Mouse (Mus musculus) adipocyte (in vitro differentiated cells): ENCODE measurements around the gene Zfp385c.
A peak's percentile ranks its signal among the peaks of the same experiment; 100 is the strongest.

Experiments
- DNase-seq: peaks from one replicate; pipeline ENCODE4 v3.0.0-alpha.2; 2016; ENCODE audit warnings: low spot score

Zfp385c gene

DNA sequence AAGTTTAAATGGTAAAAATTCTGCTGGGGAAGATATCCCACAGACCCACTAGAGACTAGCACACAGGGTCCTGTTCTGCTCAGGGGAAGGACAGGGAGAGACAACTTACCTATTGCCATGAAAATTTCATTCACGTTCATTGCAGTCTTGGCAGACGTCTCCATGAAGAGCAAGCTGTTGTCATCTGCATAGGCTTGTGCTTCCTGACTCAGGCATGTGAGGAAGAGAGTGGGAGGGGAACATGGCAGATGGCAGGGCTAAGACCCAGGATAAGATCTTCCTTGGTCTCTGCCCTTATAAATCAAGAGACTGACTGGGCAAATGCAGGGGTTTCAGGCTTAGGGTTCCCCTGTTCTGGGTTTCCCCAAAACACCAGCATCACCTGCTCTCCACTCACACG, 24.4 kb upstream of the Zfp385c start:
- DNase-seq: no peak

DNA sequence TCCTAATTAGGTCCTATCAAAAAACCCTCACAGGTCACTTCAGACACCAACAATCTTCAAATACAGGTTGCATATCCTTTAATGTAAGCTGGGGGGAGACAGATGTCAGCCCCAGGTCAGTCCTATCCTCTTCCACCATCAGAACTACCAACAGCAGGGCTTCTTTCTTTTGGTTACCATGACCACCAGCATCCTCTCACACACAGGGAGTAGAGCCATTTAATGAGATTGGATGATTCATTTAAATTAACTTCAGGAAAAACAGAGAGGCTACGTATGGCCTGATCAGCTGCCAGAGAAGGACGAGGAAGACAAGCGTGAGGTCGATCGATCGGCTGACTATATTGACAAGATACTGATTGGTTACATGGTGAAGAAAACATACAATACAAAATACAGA, 22.7 kb upstream of the Zfp385c start:
- no peak for DNase-seq

DNA sequence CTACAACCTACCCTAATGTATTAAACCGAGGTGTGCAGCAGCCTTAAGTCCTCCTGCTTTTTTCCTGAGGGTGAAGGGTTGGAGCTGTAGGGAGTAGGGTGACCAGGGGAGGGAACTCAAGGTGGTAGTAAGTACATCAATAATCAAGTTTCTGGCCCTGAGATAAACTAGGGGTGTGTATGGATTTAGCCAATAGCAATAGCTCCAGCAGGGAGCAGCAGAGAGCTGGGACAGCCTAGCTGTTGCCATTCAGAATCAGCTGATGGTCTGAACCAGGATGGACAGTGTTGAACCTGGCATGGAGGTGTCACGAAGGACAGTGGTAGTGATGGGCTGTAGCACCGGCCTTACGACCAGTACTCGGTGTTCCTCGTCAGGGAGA, 22.3 kb upstream of the Zfp385c start:
- peak; percentile 83 for DNase-seq

DNA sequence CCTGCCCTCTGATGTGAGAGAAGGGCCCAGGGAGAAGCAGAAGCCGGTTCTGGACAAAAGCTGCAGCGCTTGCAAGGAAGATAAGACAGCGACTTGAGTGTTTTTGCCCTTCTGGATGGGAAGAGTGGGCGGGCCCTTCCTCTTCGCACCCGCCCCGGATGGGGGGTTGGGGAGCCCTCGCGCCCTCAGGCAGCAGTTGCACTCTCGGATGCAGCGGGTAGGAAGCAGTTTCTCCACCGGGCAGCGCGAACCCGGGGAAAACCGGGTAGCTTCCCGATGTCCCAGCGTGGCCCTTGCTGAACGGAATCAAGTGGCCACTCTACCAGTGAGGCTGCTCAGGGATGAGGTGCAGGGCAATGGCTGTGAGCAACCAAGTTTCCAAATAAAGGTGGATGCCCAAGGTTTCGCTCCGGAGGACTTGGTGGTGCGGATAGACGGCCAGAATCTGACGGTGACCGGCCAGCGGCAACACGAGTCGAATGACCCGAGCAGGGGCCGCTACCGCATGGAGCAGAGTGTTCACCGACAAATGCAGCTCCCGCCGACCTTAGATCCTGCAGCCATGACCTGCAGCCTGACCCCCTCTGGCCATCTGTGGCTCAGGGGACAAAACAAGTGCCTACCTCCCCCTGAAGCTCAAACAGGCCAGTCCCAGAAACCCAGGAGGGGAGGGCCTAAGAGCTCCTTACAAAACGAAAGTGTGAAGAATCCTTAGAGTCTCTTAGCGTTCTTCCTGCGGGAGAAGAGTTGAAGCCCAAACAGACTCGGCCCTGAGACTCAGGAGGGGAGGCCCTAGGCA, 21.7 kb upstream of the Zfp385c start, which contains the start of gene Hspb9:
TSS of gene Hspb9 (plus strand) at position 116 of the 799 bp plus-strand sequence.
- DNase-seq: no peak

DNA sequence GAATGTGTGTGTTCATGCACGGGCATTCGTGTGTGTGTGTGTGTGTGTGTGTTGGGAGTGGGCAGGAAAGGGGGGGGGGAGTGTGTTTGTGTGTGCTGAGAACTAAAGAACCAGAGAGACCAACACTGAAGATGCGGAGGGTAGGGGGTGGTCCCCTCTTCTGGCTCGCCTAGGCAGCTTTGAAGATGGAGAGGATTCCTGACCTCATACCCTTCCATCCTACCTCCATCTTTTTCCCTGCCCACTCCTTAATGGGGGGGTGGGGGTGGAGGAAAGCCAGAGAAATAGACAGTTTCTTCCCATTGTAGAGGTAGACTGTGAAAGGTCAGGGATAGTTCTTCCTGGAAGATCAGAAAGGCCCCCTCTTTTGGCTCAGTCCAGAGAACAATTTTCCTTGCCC, 20.9 kb upstream of the Zfp385c start:
- DNase-seq: no peak

DNA sequence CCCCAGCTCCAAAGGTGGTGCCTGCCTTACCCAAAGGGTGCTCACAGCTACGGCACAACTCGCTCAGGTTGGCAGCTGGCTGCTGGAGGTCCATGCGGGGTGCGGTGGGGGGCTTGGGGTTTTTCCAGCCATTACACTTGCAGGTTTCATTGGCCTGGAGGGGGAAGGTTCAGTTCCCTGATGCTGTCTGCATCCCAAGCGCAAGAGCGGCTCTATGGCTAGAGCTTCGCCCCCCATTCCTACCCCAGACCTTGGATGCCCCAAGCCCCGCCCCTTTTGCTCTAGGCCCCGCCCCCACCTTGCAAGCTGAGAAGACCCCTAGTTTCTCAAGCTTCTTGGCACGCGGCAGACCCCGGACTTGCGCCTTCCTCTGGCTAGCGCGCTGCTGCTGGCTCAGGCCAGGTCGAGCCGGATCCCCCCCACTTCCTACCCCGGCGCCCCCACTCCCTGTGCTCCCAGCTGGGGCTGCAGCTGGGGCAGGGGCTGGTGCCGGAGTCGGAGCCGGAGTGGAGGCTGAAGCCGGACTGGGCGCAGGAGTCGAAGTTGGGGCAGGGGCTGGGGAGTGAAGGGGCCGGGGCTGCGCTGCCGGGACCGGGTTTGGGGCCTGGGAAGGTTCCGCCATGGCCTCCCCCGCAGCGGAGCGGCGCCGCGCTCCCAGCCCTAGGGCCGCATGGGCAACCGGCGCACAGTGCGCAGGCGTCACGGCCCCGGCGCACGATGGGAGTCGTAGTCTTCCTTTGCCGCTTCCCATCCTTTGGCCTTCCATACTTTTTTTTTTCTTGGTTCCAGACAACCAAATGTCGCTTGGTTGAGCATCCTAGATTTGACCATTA, 19.7 kb upstream of the Zfp385c start, which contains the start of gene Kat2a:
TSS of gene Kat2a (minus strand) at position 683 of the 833 bp plus-strand sequence.
- DNase-seq: peak; percentile 86

DNA sequence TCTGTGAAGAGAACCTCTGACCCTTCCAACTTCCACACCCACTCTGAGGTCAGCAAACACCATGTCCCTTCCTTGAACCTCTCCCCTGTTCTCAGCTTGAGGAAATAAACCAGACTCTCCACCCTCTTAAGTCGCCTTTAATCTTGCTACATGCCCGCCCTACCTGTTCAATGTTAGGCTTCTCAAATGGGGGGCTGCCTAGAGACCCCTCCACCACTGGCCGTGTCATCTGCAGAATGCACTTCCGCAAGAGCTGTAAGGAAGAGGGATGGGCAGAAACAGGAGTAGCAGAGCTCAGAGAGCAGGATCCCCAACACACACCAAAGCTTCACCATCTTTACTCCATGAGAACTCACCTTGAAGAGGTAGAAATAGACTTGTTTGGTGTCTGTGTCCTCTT, 18.7 kb upstream of the Zfp385c start:
- no peak for DNase-seq

DNA sequence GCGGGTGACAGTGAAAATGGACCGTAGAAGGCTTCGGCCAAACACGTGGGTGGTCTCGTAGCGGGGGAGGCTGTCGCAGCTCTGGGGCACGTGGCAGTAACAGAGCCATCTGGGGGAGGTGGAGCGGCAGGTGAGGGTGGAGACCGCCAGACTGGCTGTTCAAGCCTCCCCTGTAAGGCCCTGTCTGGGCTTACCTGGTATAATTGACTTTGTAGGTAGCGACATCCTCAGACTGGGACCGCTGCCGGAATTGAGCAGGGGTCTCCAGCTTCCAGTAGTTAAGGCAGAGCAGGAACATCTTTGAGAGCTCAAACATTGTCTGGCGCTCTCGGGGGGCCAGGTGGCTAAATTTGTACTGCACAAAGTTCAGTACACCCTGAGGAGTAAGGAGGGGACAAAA, 18.3 kb upstream of the Zfp385c start:
- DNase-seq: no peak

DNA sequence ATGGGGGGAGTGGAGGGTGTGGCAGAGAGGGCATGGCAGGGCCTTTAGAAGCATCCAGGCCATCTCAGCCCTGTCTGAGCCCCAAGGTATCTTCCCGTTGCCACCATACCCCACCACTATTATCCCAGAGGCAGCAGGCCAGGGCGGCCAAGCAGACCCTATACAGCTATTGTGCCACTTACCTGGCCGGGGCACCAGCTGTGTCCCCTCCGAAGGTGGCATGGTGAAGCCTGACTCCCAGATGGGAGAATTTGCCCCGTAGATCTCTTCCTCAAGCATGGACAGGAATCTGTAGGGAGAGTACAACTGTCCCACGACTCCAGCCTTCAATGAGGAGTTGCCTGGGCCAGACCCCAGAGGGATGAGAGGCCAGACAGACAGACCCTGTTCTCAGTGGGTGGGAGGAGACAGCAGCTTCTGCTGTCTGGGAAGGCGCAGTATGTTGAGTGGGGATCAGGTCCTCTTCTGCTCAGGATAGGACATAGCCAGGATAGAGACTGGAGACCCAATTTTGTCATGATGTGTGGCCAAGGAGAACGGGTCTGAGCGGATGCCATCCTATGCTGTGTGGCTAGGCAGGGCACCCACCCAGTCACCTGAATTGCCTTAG, 17.1 kb upstream of the Zfp385c start:
- no peak for DNase-seq

DNA sequence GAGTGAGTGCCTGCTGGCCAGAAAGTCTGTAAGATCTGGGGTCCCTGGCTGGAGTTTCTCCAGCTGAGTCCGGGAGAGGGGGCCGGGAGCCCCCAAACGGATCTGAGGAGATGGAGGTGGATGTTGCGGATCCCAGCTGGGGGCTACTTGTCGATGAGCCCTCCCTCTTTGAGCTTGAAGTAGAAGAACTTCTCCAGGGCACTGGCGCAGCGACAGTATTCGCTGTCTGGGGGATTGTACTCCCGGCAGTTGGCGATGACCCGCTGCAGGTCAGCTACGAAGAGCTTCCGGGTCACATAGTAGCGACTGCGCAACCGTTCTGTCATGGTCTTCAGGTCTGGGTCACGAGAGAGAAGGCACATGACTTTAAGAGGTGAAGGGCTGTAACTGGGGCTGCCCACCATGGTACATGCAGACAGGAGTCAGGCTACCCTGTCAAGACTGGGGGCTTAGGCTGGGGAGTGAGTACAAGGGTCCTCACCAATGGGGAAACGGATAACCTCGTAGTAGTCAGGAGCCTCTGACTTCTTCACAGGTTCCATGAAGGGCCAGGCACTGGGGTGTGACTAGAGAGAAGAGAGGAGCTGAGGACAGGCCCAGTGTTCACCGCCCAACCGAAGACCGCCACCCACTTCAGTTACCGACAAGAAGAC, 13.0 kb upstream of the Zfp385c start:
- DNase-seq: no peak

DNA sequence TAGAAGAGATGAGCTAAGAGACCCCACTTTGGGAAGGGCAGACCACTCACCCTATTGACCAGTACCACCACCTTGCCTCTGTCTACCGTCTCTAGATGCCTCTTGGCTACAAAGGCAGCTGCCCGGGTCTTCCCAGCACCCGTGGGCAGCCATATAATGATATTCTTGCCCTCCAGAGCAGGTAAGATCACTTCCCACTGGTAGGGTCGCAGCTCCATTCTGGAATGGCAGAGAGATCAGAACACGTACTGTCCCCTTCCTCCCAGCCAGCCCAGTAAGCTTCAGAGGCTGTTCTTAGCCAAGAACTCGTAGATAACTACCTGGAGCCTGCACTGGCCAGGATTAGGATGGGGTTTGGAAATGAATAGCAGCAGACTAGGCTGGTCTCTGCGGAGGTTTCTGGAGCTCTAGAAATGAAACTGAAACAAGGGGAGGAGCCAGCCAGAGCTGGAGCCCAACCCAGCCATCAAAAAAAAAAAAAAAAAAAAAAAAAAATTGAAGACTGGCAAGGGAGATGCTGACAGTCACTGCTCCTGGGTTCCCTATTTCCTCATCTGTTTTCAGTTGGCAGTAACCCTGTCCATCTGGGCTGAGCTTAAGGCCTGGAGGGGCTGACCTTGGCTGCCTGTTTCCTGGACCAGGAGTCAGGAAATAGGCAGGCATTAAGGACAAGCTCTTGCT, 11.7 kb upstream of the Zfp385c start, which contains the start of gene Dhx58:
TSS of gene Dhx58 (minus strand) at position 421 of the 681 bp plus-strand sequence.
- DNase-seq: peak; percentile 91

DNA sequence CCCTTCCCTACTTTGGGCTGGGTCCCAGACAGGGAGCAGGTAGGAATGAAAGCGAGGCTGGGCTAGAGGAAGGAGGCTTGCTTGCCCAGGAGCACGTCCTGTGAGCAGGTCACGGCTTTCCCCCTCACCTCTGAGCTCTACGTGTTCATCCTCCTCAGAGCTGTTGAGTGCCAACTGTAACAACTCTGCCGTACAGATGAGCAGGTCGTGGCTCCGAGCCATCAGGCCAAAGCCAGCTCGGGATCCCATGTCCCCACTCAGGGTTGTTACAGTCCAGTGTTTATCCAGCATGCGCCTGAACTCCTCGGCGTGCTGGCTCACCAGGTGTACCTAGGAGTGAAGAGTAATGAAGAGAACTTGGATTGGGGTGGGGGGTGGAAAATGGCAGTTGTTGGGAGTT, 11.1 kb upstream of the Zfp385c start:
- DNase-seq: no peak

DNA sequence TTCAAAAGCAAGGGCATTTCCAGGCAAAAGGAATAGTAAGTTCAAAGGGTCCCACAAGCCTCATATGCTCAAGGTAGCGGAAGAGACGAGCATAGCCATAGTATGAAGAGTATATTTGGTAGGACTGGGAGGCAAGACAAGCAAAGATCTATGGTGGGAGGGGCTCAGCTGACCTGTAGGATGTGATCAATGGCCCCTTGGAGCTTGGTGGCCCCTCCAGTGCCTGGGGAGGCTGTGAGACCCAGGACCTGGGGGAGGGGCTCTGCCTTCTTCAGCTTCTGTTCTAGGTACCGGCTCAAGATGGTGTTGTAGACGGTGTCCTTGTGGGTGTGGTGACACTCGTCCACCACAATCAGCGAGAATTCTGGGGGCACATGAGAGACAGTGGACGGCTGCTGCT, 10.7 kb upstream of the Zfp385c start:
- no peak for DNase-seq

DNA sequence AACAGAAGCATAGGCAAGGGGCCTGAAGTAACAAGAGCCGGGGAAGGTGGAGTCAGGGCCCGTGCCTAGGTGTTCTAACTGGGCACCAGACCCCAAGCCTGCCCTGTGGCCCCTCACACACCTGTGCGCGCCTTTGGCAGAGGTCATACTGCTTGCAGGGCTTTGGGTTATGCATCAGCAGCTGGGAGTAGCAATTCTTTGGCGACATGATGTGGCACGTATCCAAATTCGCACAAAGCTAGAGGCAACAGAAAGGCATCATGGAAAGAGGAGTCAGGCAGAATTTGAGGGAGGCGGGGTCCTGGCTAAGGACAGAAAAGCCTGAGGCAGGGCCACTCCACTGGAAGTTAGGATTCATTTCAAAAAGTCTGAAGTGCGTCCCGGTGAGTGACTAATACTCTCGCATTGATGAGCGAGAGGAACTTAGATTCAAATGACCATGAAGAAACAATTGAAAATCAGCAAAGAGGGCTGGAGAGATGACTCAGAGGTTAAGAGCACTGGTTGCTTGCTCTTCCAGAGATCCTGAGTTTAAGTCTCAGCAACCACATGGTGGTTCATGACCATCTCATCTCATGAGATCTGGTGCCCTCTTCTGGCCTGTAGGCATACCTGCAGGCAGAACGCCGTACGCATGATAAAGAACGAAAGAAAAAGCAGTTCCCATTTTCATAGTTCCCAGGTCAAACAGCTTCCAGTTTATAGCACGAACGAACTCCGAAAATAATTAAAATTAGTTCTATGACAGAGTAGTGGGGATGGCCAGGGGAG, 10.0 kb upstream of the Zfp385c start:
- peak; percentile 88 for DNase-seq

DNA sequence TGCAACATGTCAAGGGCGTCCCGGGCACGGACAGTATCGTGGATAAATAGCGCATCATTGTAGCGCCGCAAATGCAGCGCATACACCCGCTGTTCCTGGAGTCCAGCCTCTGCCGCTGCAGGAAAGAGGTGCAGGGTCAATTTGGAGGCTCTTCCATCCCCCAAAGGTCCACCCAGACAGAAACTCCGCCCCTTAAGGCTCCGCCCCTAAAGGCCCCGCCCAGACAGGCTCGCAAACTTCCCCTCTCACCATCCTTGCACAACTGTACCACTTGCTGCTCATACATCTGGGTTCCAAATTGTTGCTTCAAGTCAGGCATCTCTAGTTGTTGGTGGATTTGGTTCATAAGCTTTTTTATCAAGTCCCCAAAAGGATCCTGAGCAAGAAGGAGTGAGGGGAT, 9.0 kb upstream of the Zfp385c start:
- DNase-seq: no peak

DNA sequence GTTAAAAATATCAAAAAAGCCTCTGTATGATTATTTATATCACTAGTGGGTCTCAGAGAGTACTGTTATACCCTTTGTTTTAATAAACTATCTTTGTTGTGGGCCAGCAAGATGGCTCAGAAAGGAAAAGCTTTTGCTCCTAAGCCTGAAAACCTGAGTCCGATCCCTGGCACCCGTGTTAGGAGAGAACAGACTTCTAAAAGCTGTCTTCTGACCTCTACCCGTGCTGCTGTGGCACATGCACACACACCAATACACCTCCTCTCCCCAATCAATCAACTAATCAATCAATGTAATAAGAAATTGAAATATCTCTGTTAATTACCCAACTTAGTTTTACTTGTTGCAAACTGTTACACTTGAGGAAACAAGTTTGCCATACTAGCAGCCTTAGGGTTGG, 8.5 kb upstream of the Zfp385c start:
- DNase-seq: no peak

DNA sequence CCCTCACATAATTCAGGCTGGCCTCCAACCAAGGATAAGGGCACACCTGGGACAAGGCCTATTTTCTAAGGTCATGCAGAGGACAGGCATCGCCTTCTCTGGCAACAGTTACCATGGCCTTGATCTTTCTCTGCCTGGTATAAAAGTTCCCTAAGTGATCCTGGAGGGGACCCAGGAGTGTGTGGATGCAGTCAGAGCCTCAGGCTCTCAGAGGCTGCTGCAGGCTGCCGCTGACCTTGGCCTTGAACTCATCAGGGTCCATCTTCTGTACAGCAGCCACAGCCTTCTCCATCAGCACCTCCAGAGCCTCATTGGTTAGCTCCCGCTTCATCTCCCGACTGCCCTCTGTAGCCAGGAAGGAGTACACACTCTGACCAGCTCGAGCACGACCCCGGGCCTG, 5.7 kb upstream of the Zfp385c start:
- no peak for DNase-seq

DNA sequence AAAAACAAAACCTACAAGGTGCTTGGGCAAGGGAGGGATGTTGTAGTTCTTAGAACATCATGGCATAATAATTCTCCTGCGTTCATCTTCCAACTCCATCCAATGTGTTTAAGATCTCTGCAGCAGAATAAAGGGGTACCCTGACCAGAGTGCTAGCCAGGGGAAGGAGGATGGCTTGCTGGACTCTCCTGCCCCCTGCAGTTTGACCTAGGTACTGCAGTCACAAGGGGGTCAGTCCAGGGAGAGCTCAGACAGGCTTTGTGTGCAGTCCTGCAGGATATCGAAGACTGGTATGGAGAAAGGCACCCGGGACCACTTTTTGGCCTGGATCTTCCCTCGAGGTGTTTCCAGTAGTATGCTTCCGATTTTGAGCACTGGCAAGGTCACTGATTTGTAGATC, 2.7 kb upstream of the Zfp385c start:
- DNase-seq: peak; percentile 65

DNA sequence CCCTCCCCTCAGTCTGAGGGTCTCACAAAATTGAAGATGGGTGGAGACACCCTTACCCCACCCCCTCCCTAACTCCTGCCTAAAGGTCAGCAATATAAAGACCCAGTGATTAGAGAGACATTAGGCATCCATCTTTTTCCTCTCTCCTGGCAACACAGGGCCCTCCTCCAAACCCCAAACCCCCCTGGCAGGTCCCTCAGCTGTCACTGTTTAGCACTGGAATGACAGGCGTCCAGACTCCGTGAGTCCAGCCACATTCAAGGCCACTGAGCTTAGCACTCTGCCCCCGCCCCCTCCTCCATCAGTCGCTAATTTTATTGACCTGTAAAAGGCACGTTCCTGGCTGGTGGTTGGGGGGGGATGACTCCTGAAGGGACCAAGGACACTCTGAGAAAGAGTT, 899 bp upstream of the Zfp385c start:
- no peak for DNase-seq

DNA sequence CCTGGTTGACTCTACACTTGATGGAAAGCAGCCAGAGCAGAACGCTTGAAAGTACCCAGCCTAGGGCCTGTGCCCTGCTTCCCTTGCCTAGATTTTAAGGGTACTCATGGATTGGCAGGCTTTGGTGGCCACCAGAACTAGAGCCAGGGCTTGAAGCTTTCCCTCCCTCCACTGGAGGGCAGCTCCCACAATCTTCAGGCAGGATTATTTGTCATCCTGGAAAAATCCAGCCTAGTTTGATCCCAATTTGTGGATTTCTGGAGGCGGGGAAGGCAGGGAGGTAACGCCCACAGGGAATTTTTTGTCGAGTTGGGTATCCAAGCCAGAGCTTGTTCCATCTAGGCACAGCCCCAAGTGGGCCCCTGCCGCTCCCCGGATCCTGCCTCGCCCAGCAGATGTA, 1.9 kb downstream of the Zfp385c start:
- peak; percentile 6 for DNase-seq

DNA sequence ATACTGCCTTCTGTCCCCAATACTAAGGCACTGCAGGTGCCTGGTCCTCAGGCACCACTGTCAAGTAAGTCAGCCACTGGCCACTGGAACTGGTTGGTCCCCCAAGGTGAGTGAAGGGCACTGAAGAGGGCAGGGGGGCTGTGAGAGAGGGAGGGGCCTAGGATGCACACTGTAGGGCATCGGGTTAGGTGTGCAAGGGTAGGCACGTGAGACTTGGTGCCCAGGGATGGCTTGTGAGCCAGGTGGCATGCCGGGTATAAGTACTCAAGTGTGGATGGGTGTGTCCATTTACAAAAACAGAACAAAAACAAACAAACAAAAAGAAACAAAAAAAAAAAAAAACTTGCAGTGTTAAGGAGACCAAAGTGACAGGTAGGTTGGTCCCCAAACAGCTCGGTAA, 3.8 kb downstream of the Zfp385c start:
- no peak for DNase-seq
